Mouse (Mus musculus): ENCODE measurements around the gene F3. TPM values are rescaled to one million over a fixed set of nuclear protein-coding genes. Genes with fewer than 3 reads are reported as not detected.
"Not testable (repeated sequence)": the region's sequence is repeated elsewhere in the genome, so short reads cannot be mapped to it uniquely, and the experiment has no call there.

The F3 gene
- polyA plus RNA-seq, 1 experiment from 2014 or later = 6.3 TPM

DNA sequence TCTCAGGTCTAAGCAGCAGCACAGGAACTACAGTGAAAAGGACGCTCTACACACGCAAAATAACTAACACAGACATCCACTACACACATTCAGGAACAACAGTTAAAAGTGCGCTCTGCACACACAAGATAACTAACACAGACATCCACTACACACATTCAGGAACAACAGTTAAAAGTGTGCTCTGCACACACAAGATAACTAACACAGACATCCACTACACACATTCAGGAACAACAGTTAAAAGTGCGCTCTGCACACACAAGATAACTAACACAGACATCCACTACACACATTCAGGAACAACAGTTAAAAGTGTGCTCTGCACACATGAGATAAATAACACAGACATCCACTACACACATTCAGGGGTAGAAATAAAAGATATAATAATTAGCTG, 50.0 kb downstream of the F3 start:
- not testable (repeated sequence) for H3K27me3 ChIP-seq (replicated peaks); H3K27ac ChIP-seq (ENCODE audit: poor library complexity, severe bottlenecking); ATAC-seq (ENCODE audit: insufficient number of reproducible peaks, low FRiP score); H3K4me2 ChIP-seq; H3K9me3 ChIP-seq (replicated peaks); H3K4me3 ChIP-seq; H3K4me1 ChIP-seq (replicated peaks); H3K9ac ChIP-seq
- H3K36me3 ChIP-seq = peaks cover 63% of the 10 kb centered on the region
- 90% methylated on average over 4 of the region's 4 CpGs for WGBS

DNA sequence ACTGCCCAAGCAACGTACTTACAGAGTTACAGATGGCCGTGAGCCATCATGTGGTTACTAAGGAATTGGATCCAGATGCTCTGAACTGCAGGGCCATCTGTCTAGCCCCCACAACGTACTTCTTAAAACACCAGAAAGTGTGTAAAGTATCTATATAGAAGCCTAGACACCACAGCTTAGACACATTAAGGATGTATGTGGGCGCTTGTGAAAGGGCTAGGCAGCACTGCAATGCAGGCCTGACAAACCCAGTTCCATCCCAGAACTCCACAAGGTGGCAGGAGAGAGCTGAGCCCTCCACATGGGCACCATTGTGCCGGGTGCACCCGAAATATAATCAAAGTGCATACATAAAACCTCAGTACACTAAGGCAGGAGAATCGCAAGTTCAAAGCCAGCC, 54.6 kb downstream of the F3 start:
- H3K4me3 ChIP-seq = no peak overlapping the region
- peaks cover 36% of the 10 kb centered on the region for H3K36me3 ChIP-seq
- no peak for ATAC-seq (ENCODE audit: insufficient number of reproducible peaks, low FRiP score)
- H3K4me2 ChIP-seq = no peak overlapping the region
- WGBS = 57% methylated on average over 7 of the region's 7 CpGs
- no peaks in the 10 kb centered on the region for H3K27me3 ChIP-seq (replicated peaks)
- 0 out of 2 replicates have a peak, but pooled peaks cover 1% of the 10 kb centered on the region for H3K4me1 ChIP-seq (replicated peaks)
- H3K9ac ChIP-seq = no peak overlapping the region
- no peaks in the 10 kb centered on the region for H3K9me3 ChIP-seq (replicated peaks)
- H3K27ac ChIP-seq (ENCODE audit: poor library complexity, severe bottlenecking) = no peak overlapping the region

DNA sequence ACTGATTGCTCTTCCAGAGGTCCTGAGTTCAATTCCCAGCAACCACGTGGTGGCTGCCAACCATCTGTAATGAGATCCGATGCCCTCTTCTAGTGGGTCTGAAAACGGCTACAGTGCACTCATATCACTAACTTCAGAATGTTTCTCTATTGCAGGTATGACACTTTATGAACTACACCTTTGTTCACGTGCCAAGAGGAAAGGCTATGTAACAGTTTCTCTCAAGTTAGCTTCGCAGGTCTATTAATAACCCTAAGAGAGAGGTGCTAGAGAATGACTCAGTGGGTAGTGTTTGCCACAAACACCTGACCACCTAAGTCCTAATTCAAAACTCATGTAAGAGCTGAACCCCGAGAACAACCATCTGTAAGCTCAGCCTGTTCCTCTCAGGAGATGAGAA, 59.7 kb downstream of the F3 start:
- H3K27ac ChIP-seq (ENCODE audit: poor library complexity, severe bottlenecking) = no peak overlapping the region
- whole genome bisulfite sequencing = 77% methylated on average over 6 of the region's 6 CpGs

More for the DNA sequence above, 59.7 kb downstream of the F3 start:
- ATAC-seq (ENCODE audit: insufficient number of reproducible peaks, low FRiP score) = no peak
- no peak overlapping the region for H3K4me3 ChIP-seq
- no peaks in the 10 kb centered on the region for H3K27me3 ChIP-seq (replicated peaks)
- no peaks in the 10 kb centered on the region for H3K9me3 ChIP-seq (replicated peaks)
- no peak overlapping the region for H3K4me2 ChIP-seq
- H3K9ac ChIP-seq = no peak overlapping the region
- H3K4me1 ChIP-seq (replicated peaks) = 0 out of 2 replicates have a peak, but pooled peaks cover 6% of the 10 kb centered on the region
- H3K36me3 ChIP-seq = peaks cover 13% of the 10 kb centered on the region

Other genes with a start within 250 kb of the F3 start
- gene Slc44a3, start 191.1 kb upstream of the F3 start, polyA plus RNA-seq (2016; fragmentation: Nextera tagmentation; extraction: Ambion mirVana) = 0.55 and 1.1 TPM in 2 replicates
- not detected in 2 replicates for gene 4930432M17Rik, start 52.8 kb upstream of the F3 start, polyA plus RNA-seq (2016; fragmentation: Nextera tagmentation; extraction: Ambion mirVana)
- gene Abcd3, start 91.8 kb downstream of the F3 start, polyA plus RNA-seq (2016; fragmentation: Nextera tagmentation; extraction: Ambion mirVana) = 45.0 and 47.2 TPM in 2 replicates
- 81.7 and 82.9 TPM in 2 replicates for gene Arhgap29, start 229.0 kb downstream of the F3 start, polyA plus RNA-seq (2016; fragmentation: Nextera tagmentation; extraction: Ambion mirVana)

All from heart, embryonic 12.5 days (tissue).